Mouse (Mus musculus): ENCODE measurements around the gene Hspa4l.

Hspa4l gene

DNA sequence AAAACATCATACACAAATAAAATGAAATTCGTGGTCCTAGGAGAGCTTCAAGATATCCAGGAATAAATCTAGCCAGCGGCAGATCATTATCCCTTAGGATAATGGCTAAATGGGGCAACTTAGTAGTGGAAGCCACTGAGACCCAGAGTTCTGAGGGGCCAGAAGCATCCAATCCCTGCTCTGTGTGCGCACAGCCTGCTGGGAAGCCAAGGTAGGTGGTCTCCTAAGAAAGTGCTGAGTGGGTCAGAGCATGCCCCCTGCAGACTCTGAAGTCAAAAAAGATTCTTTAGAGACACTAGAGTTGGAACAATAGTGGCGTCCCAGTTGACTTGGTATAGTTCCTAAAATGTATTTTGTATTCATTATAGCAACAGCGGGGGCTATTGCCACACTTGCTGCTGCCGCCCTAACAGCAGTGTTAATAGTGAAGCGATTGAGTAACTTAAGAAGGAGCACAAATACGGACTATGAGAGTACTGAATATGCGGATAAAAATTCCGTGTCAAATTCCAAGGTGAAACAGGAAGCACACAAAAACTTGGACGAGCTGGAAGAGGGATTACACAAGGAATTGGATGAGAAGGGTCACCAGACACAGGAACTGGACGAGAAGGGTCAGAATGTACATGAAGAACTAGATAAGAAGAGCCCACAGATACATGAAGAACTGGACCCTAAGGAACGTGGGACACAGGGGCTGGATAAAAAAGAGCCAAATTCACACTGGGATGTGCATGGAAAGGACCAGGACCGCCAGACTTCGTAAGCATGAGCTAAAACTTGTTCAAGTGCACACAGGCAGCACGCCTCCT lies at the start of gene Hspa4l:
Hspa4l (plus strand) TSS at position 472 of the 812 bp plus-strand sequence.
- no peak for DNase-seq (ENCODE audit: low read depth, low spot score)

DNA sequence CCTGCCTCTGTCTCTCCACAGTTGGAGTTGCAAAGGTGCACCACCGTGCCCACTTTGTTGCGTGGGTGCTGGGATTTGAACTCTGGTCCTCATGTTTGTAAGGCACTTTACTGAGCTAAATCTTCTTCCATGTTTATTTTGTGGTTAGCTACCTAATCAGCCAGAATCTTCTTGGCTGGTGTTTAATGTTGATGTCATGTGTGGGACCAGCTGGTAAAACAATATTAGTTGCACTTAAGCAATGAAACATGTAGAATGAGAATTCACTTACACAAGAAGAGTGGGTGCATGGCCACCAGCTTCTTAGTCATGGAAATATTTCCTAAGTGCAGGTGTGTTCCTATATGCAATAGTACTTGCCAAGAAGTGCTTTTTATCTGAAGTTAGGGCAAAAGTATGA lies 49.1 kb upstream of the Hspa4l start:
- DNase-seq (ENCODE audit: low read depth, low spot score) = no peak

DNA sequence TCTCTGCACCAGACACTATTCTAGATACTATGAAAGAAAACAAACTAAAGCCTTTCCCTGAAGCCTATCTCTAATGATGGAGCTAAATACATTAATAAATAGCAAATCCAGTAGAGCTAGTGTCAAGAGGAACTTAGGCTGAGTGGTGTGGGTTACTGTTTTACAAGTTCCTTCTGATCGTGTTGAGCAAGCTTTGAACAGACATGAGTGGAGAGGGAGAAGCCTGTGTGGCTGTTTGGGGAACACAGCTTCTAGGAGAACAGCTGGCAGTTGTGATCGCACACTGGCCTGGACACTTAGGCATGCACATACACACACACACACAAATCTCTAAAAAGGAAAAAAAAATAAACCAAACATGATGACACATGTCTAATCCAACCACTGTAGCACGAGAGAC lies 45.5 kb upstream of the Hspa4l start:
- no peak for DNase-seq (ENCODE audit: low read depth, low spot score)

DNA sequence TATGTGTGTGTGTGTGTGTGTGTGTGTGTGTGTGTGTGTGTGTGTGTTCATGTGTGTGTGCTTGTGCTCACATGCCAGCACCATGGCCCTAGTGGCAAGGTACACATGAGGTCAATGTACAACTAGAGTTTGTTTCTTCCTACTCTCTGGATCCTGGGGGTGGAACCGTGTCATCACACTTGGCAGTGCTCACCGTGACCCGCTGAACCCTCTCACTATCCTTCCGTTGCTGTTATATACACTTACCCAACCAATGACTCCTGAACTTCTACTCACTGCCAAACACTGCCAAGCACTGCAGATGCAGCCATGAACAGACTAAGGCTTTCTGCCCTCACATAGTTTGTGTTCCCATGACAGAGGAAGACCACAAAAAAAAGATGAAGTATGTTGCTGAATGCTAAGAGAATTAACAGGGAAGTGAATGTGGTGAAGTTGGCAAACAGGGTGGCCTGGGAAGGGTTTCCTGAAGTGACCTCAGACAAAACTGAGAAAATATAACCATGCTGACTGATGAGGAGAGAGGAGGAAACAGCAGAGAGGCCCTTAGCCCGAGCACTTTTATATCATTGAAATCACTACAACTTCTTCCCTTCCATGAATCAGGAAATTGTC lies 39.4 kb upstream of the Hspa4l start:
- no peak for DNase-seq (ENCODE audit: low read depth, low spot score)

DNA sequence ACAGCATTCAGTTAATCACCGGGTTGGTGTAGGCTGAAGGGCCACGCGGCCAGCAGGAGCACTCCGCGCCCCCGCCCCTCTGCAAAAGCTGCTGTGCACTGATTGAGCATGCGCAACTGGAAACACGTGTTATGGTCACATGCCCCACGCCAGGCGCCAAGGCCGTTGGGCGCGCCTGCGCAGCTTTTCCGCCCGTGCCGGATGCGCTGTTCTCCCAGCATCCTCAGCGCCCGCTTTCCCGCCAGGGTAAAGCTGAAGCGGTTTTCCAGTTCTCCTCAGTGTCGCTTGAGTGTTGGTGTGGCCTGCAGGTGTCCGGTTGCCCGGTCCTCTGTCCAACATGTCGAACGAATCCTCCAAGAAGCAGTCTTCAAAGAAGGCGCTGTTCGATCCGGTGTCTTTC lies 35.6 kb upstream of the Hspa4l start, which contains the start of gene Slc25a31:
Slc25a31 (plus strand) TSS at position 201 of the 400 bp plus-strand sequence.
- no peak for DNase-seq (ENCODE audit: low read depth, low spot score)

DNA sequence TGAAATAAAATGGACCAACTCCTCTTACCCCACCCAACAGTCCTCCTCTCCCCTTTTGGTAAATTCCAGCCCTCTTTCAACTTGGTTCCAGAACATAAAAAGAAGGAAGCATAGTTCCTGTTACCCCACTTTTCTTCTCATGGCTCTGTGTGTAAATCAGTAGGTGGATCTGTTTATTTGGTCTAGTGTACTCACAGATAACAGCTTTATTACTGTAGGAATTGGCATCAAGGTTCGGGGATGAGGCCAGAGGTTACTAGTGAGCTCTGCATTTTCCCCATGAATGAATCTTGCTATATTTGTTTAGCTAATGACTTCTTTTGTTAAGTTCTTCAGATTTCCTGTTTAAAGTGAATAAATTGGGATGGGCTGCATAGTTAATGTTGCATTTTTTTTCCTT lies 28.2 kb upstream of the Hspa4l start:
- DNase-seq (ENCODE audit: low read depth, low spot score) = no peak

DNA sequence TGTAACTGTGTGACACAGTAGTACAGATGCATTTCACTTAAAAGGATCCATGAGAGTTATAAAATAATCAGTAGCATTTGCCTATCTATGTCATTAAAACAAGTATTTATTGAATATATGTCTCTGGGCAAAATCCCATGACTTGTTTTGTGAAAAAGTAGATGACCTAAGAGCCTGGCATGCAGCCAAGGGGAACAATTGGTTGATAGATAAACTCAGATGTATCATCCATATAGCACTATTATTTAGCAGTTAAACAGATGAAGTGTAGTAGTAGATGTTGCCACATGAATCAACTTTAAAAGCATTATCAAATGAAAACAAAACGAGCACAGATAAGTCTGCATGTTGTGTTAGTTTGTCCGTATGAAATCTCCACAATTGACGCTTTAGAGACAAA lies 25.3 kb upstream of the Hspa4l start:
- DNase-seq (ENCODE audit: low read depth, low spot score) = no peak

DNA sequence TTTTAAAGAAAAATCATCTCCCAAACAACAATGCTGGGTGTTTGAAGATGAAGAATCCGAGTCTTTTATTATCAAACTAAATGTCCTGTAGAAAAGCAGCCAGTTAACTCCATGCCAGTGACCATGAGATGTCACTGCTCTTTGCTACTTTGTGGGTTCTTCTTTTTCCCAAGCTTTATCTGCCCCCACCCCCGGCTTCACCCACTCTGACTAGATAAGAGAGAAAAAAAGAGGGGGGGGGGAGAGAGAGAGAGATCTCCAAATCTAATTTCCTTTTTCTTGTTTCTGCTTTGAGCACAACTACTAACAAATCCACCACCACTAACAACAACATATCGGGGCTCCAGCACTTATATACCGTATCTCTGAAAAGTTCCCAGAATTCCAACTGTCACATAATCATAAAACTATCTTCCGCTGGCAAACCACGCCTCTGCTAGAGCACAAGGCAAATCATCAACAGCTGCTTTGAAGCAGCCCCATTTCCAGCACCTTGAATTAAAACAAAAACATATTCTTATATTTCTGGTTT lies 5.8 kb upstream of the Hspa4l start:
- DNase-seq (ENCODE audit: low read depth, low spot score) = no peak

DNA sequence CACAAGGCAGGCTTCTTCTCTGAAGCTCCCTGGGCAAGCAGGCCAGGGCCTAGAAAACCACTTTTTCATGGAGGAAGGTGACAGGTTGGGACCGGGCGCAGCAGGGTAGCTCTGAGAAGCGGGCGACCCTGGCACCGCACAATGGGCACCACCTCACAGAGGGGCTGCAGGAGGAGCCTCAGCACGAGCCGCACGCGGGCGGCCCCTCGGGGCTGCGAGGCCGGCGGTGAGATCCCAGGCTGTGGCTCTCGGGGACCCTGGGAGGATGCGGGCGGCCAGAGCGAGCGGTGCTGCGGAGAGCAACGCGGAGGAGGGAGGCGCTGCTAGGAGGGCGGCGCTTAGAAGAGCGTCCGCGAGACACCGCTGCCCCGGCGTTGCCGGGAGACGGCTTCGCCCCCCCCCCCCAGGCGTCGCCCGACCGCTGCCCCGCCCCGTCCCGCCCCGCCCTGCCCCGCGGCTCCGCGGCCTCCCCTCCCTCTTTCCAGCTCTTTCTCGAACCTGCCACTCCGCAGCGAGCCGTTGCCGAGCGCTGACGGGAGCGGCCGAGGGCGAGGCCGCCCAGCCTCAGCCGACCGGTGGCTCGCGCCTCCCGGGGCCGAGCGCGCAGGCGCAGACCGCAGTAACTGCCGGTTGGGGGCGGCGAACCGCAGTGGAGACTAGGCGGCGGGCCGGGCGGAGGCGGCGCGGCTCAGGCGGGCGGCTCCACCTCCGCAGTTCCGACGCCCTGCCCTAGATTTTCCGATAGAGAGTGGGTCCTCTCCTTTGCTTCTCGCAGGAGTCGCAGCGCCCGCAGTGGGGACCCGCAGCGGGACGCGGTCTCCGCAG lies 753 bp downstream of the Hspa4l start:
- DNase-seq (ENCODE audit: low read depth, low spot score) = peak; percentile 79

DNA sequence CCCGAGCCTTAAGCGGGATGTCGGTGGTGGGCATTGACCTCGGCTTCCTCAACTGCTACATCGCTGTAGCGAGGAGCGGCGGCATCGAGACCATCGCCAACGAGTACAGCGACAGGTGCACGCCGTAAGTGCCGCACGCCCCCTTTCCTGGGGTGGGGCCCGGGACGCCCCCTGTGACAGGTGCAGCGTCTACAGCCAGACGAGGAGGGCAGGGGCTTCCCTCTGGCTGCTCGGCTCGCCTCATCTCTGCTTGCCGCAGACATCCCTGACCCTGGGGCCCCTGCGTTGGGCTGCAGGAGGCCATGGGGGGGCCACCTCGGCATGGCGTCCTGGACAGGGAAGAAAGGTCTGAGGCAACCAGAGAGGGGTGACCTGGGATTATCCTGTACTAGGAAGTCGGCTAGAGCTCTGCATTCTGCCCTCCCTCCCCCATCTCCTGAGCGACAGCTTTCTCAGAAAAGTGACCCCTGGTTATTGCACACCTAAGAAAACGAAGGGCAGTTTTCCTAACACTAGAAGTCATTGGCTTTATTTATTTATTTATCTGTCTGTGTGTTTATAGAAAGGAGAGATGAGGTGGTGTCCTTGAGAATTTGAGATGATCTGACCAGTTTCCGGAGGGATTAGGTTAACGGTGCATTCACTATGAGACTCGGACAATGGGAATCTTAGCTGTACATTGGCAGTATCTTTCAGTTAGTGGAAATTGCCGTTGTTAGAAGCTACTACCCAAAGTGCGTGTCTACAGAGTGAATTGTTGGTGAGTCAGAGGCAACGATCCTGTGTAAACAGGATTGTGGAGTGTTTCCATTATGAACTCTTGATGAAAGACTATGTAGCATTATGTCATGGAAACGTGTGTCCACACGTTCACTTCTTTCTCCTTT lies 1.6 kb downstream of the Hspa4l start:
- DNase-seq (ENCODE audit: low read depth, low spot score) = peak; percentile 45

DNA sequence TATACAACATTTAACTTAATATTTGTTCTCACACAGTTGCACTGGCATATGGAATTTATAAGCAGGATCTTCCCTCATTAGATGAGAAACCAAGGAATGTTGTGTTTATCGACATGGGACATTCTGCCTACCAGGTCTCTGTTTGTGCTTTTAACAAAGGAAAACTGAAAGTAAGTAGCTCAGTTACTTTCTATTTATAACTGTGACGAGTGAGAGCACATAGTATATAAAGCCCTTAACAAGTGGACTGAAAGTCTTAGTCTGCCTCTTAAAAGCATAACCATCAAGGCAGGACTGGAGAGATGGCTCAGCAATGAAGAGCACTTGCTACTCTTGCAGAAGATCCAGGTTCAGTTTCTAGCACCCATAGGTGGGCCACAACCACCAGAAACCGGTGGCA lies 16.5 kb downstream of the Hspa4l start:
- no peak for DNase-seq (ENCODE audit: low read depth, low spot score)

DNA sequence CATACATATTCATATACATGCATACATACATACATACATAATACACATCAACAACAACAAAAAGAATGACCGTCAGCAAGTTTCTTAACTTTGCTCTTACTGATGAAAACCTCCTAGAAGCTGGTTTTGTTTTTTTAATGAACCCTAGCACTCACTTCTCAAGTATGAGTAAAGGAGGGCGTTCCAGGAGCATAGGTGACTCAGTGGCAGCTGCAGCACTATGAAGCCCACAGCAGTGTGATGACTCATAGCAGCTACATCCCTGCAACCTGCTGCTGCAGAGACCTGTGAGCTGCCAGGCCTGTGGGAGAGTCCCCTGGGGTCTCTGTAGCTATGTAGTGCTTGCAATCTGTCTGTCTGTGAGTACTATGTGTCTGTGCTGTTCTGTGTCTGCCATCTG lies 17.0 kb downstream of the Hspa4l start:
- no peak for DNase-seq (ENCODE audit: low read depth, low spot score)

DNA sequence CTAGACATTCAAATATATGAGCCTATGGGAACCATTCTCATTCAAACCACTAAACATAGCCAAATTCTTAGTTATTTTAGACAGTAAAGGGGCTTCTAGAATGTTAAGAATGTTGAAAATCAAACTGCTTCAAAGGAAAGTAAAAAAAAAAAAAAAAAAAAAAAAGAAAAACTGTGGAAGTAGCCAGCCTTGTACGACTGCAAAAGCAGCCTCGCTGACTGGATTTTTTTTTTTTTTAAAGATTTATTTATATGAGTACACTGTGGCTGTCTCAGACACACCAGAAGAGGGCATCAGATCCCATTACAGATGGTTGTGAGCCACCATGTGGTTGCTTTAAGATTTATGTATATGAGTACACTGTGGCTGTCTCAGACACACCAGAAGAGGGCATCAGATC lies 49.5 kb downstream of the Hspa4l start:
- DNase-seq (ENCODE audit: low read depth, low spot score) = no peak

DNA sequence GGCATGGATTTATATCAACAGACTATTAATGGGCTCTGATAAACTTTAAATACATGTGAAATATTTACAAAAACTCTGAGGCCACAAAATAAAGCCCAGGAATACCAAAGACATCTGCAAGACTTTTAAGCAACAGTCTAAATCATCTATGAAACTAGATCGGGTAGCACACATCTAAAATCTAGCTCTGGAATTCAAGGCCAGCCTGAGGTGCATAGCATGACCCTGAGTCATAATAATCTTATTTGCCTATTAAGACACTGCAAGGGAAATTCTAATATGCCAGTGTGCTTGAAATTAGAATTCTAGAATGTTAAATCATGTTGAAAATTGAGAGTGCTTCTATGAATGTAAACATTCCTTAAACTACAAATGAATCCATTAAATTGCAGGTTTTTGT lies 53.8 kb downstream of the Hspa4l start:
- DNase-seq (ENCODE audit: low read depth, low spot score) = no peak

DNA sequence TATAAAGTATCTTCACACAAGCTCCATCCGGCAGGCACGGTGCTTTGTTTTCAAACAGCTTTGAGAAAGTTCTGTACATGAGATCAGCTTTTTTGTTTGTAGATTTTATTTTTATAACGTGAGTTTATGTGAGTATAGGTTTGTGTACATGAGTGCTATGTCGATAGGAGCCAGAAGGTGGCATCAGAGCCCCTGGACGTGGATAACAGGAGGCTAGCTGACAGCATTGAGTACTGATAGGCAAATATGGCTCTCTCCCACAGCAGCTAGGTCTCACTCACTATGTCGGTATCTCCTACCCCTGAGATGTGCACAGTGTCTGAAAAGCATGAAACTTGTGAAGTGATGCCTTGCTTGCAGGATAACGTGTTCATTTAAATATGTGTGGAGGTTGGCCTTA lies 54.2 kb downstream of the Hspa4l start:
- DNase-seq (ENCODE audit: low read depth, low spot score) = no peak

DNA sequence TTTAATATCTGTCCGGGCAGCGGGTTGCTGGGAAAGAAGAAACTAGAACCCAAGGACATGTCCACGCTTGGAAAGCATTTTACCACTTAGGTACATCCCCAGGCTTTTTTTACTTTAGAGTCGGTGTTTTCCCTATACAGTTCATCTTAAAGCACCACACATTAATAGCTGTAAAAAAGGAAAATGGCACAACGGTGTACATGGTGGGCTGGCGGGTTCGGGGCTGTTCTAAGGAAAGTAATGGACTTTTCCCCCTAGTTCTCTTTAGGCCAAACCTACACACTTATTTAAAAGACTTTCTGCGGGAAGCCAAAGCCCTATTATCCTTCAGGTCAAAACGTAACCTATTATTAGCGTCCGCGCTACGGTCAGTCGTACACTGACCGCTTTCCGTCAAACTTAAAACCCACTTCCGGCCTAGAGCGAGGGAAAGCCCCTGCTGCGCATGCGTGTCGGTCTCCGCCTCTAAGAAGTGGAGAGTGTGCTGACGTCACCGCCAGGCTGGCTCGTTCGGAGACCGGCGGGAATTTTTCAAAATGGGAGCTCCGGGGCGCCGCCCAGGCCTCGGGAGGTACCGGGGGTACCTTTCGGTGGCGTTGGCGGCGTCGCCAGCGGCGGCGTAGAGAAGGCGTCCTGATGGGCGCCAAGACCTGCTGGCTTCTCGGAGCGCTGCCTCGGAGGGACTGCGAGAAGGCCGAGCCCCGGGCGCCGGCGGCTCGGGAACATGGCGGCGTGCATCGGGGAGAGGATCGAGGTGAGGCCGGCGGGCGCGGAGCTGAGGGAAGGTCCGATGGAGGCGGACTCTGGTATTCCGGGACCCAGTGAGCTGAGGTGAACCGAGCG lies 55.5 kb downstream of the Hspa4l start, which contains the start of gene Plk4:
Plk4 (plus strand) TSS at position 490 of the 843 bp plus-strand sequence.
- DNase-seq (ENCODE audit: low read depth, low spot score) = peak; percentile 90

DNA sequence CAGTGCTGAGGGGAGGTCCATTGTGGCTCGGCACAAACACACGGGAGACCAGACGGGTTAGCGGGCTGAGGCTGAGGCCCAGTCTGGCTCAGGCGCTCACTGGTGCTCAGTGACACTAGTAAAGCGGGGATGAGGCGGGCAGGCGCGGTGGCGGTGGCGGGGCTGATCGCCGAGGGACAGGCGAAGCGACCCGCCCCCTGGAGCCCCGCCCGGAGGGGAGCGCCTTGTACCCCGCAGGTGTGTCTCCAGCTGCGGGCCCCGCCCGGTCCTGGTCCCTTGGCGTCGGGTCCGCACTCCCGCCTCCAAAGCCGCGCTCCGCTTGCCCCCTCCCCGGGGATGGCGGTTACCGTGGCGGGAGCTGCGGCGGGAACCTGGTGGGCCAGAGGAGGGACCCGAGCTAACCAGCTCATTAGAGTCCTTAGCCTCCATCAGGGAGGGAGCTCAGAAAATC lies 56.1 kb downstream of the Hspa4l start:
- DNase-seq (ENCODE audit: low read depth, low spot score) = no peak

DNA sequence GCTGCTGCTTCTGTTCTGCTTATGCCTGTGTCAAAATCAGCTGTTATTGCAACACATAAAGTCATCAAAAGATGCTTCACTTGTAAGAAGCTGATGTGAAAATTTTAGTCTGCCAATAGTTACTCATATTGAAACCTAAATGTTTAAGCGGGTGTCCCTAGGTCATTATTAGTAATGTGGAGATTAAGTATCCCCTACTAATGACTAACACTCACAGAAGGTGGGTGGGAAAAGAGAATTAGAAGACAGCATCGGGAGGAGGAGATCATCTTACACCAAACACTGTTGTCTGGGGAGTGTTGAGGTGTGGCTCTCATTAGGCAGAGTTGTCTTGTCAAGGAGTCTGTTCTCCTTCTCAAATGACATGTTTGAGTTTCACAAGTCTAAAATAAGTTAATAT lies 62.6 kb downstream of the Hspa4l start:
- no peak for DNase-seq (ENCODE audit: low read depth, low spot score)

DNA sequence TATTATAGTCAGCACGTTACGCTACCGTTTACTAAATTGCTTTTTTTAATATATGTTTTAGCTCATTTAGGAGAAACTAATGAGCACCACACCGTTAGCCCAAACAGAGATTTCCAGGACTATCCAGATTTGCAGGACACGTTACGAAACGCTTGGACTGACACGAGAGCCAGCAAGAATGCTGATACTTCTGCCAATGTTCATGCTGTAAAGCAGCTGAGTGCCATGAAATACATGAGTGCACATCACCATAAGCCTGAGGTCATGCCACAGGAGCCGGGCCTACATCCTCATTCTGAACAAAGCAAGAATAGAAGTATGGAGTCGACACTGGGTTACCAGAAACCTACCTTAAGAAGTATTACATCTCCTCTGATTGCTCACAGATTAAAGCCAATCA lies 64.4 kb downstream of the Hspa4l start:
- no peak for DNase-seq (ENCODE audit: low read depth, low spot score)

DNA sequence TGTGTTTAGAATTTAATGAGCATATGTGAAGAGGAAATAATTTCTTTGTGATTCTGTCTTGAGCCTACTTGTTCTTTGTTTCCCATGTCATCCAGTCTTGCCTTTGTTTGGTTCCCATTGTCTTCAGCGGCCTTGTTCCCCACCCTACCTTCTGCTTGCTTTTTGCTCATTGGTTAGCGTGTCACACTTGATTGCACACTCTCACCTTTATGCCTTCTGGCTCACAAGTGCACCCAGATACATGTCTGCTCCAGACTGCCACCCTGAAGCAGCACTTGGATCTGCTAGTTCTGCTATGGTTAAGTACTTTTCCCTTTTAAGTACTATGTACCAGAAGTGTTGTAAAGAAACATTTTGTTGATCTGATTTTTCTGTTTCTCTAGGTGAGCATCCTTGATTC lies 65.6 kb downstream of the Hspa4l start:
- no peak for DNase-seq (ENCODE audit: low read depth, low spot score)
